8 mouse cellular contexts compared by ENCODE assay signal in the genomic region with DNA sequence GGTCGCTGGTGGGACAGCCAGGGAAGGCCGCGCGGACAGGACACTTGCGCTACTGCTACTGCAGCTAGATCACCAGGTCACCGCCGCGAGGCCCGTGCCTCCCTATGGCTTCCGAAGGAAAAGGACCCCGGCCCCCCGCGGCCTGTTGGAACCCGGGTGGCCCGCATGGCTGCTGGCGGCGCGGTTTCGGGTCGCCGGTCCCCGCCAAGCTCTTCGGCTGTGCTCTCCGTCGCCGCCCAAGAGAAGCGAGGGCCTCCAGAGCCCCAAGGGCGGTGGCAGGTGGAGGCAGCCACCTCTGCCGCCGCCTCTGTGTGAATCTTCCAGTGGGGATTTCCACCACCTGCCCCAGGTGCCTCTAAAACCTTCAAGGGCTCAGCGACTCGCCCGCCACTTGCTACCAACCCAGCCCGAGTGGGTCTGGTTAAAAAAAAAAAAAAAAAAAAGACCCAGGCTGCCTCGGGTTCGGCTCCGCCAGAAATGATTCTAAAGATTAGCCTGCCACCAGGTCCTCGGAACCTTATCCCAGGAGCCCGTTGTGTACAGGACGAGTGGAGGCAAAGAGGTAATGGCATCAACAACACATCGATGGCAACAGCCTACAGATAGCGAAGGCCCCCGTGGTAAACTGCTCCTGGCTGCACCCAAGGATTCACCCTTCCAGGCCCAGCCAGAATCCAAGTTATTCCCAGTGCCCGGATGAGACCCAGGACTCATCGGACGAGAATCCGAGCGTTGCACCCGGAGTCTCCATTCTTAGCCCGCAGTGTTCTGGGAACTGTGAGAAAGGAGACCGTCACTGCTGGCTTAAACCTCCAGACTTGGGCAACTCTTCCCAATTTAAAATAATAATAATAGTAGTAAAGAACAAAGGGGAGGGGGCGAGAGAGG. TPM values are rescaled to one million over a fixed set of nuclear protein-coding genes. Genes with fewer than 3 reads are reported as not detected.
DNase-seq lines count a peak whose midpoint lies in the region; ATAC-seq and TF ChIP-seq lines count a peak whose summit lies in the region.

No protein-coding gene starts in this region.

- no peak for TF ChIP-seq EP300 in stomach, postnatal 0 days (optimal IDR thresholded peaks at IDR 0.05)

- no peak for DNase-seq in thymus, adult 2 months
- DNase-seq in thymus, postnatal 0 days (ENCODE audit: low spot score) = no peak
- peak; percentile 41 for DNase-seq in stomach, postnatal 0 days (ENCODE audit: low spot score)
- no peak for DNase-seq in c-Kit-positive CD71-positive TER-119-positive erythroid progenitor cells, embryonic 14.5 days (ENCODE audit: low spot score)
- no peak for DNase-seq in left cerebral cortex, adult 2 months (ENCODE audit: extremely low spot score in 1 of 2, low spot score in 2 of 2)

- no peak for TF ChIP-seq POLR2A in thymus, adult 2 months (IDR thresholded peaks at IDR 0.05; ENCODE audit: control insufficient read depth, extremely low read depth, insufficient read depth, low read length, poor library complexity)

- intact Hi-C loops in left cerebral cortex, adult 2 months (cut with DNase I) = loop anchor here (2.0 to 5.0 kb wide), 5 partner anchors 308 to 1048 kb away; a partner anchor contains a TSS

- peaks cover 23% of the 10 kb centered on the region for H3K4me1 ChIP-seq in thymus, adult 2 months (replicated peaks; ENCODE audit: control insufficient read depth, insufficient read depth, low read length)
- peaks cover 52% of the 10 kb centered on the region for H3K4me1 ChIP-seq in forebrain, embryonic 13.5 days
- peaks cover 19% of the 10 kb centered on the region for H3K4me1 ChIP-seq in liver, embryonic 12.5 days
- 0 out of 2 replicates have a peak, but pooled peaks cover 4% of the 10 kb centered on the region for H3K4me1 ChIP-seq in stomach, postnatal 0 days (replicated peaks; ENCODE audit: control insufficient read depth, insufficient read depth)

- TF ChIP-seq CTCF in thymus, adult 2 months (IDR thresholded peaks at IDR 0.05; ENCODE audit: borderline replicate concordance, control insufficient read depth, extremely low read depth, insufficient read depth, low read length, poor library complexity) = no peak
- TF ChIP-seq CTCF in stomach, postnatal 0 days (IDR thresholded peaks at IDR 0.05; ENCODE audit: low read depth) = no peak
- TF ChIP-seq CTCF in left cerebral cortex, adult 2 months (IDR thresholded peaks at IDR 0.05) = no peak

- H3K4me2 ChIP-seq in forebrain, embryonic 13.5 days = peak overlapping the region; percentile 94
- H3K4me2 ChIP-seq in liver, embryonic 12.5 days = peak overlapping the region; percentile 58
- H3K4me2 ChIP-seq in stomach, postnatal 0 days (replicated peaks; ENCODE audit: low read depth) = peak overlapping the region; percentile 95

- peaks cover 26% of the 10 kb centered on the region for H3K27me3 ChIP-seq in thymus, adult 2 months (ENCODE audit: control insufficient read depth, insufficient read depth, low read length)
- peaks cover 96% of the 10 kb centered on the region for H3K27me3 ChIP-seq in forebrain, embryonic 13.5 days
- H3K27me3 ChIP-seq in liver, embryonic 12.5 days (replicated peaks) = peaks cover 88% of the 10 kb centered on the region
- H3K27me3 ChIP-seq in stomach, postnatal 0 days (ENCODE audit: control insufficient read depth, insufficient read depth, low read length) = no peaks in the 10 kb centered on the region

- H3K9ac ChIP-seq in forebrain, embryonic 13.5 days = peak overlapping the region; percentile 58
- H3K9ac ChIP-seq in liver, embryonic 12.5 days = peak overlapping the region; percentile 74
- peak overlapping the region; percentile 68 for H3K9ac ChIP-seq in stomach, postnatal 0 days (ENCODE audit: low read length)

- no peak overlapping the region for H3K27ac ChIP-seq in thymus, adult 2 months (ENCODE audit: control insufficient read depth, insufficient read depth, low read length)
- H3K27ac ChIP-seq in forebrain, embryonic 13.5 days = no peak overlapping the region
- peak overlapping the region; percentile 77 for H3K27ac ChIP-seq in liver, embryonic 12.5 days
- H3K27ac ChIP-seq in stomach, postnatal 0 days (replicated peaks) = peak overlapping the region; percentile 89
- no peak overlapping the region for H3K27ac ChIP-seq in left cerebral cortex, adult 2 months

- H3K9me3 ChIP-seq in forebrain, embryonic 13.5 days (replicated peaks) = no peaks in the 10 kb centered on the region
- no peaks in the 10 kb centered on the region for H3K9me3 ChIP-seq in liver, embryonic 12.5 days (replicated peaks)
- H3K9me3 ChIP-seq in stomach, postnatal 0 days (ENCODE audit: control insufficient read depth, low read length) = no peaks in the 10 kb centered on the region

- no peaks in the 10 kb centered on the region for H3K36me3 ChIP-seq in thymus, adult 2 months (ENCODE audit: control insufficient read depth, insufficient read depth, low read length)
- H3K36me3 ChIP-seq in forebrain, embryonic 13.5 days (ENCODE audit: poor library complexity, severe bottlenecking) = no peaks in the 10 kb centered on the region
- H3K36me3 ChIP-seq in liver, embryonic 12.5 days = no peaks in the 10 kb centered on the region
- no peaks in the 10 kb centered on the region for H3K36me3 ChIP-seq in stomach, postnatal 0 days (ENCODE audit: control insufficient read depth, insufficient read depth, low read length)

- 14% methylated on average over 52 of the region's 52 CpGs for WGBS in thymus, adult 2 months
- 2% methylated on average over 39 of the region's 52 CpGs for WGBS in forebrain, embryonic 13.5 days
- 3% methylated on average over 52 of the region's 52 CpGs for WGBS in liver, embryonic 12.5 days (ENCODE audit: insufficient replicate concordance)
- 9% methylated on average over 52 of the region's 52 CpGs for WGBS in stomach, postnatal 0 days

- peak overlapping the region; percentile 44 for H3K4me3 ChIP-seq in thymus, adult 2 months (ENCODE audit: control insufficient read depth, insufficient read depth, low read length)
- H3K4me3 ChIP-seq in forebrain, embryonic 13.5 days = peak overlapping the region; percentile 53
- H3K4me3 ChIP-seq in liver, embryonic 12.5 days = peak overlapping the region; percentile 64
- peak overlapping the region; percentile 64 for H3K4me3 ChIP-seq in stomach, postnatal 0 days (ENCODE audit: low read depth, low read length)
- H3K4me3 ChIP-seq in left cerebral cortex, adult 2 months = no peak overlapping the region

- no peak for ATAC-seq in forebrain, embryonic 13.5 days
- no peak for ATAC-seq in liver, embryonic 12.5 days
- no peak for ATAC-seq in stomach, postnatal 0 days (ENCODE audit: low FRiP score, low TSS enrichment)
- no peak for ATAC-seq in megakaryocyte-erythroid progenitor cell, adult 5-6 weeks (replicated peaks; ENCODE audit: low FRiP score, low TSS enrichment, poor library complexity, severe bottlenecking)

RNA-seq across cellular contexts. Expression of a gene that starts 2.6 kb away (rescaled TPM):
- polyA plus RNA-seq in thymus, adult 2 months (2012; rRNA removed) = 9.3 and 12.0 TPM in 2 replicates
- polyA plus RNA-seq in thymus, postnatal 0 days (2015; fragmentation: Nextera tagmentation; extraction: Ambion mirVana) = 2.0 and 2.2 TPM in 2 replicates
- 2.4 and 3.2 TPM in 2 replicates for polyA plus RNA-seq in forebrain, embryonic 13.5 days (2015; fragmentation: Nextera tagmentation; extraction: Ambion mirVana)
- 23.7 and 25.0 TPM in 2 replicates for polyA plus RNA-seq in liver, embryonic 12.5 days (2016; fragmentation: Nextera tagmentation; extraction: Ambion mirVana)
- 6.9 and 8.3 TPM in 2 replicates for polyA plus RNA-seq in stomach, postnatal 0 days (2015; fragmentation: Nextera tagmentation; extraction: Ambion mirVana)
- total RNA-seq in megakaryocyte-erythroid progenitor cell, adult 5-6 weeks (2014; fragmentation: Nextera tagmentation) = 0.22 TPM in 1 of 2 replicates, not detected in the other
- 0.19 and 0.80 TPM in 2 replicates for total RNA-seq in megakaryocyte-erythroid progenitor cell, adult 5-6 weeks (2017)
- 1 to 10 TPM; 1.1 to 1.2 TPM for total RNA-seq in left cerebral cortex, adult 2 months (2021)

Comparison
In these comparisons a context has a peak if more than half of its experiments do, and no peak if none do; other contexts are left out.
1. H3K27ac ChIP-seq: peak in liver, embryonic 12.5 days (single experiment) and stomach, postnatal 0 days (single experiment); none in thymus, adult 2 months (single experiment), forebrain, embryonic 13.5 days (single experiment) and left cerebral cortex, adult 2 months (single experiment).
2. Peak in every context shown above with its lines, with median percentiles within 50 percentile points of each other: H3K4me2 ChIP-seq and H3K9ac ChIP-seq.